Mouse (Mus musculus) heart, embryonic 16.5 days (tissue): ENCODE data around the gene Tspan9. TPM values are rescaled to one million over a fixed set of nuclear protein-coding genes. Genes with fewer than 3 reads are reported as not detected.
A peak's percentile ranks its signal among the peaks of the same experiment; 100 is the strongest.

ENCODE experiments used
- ATAC-seq: fragments of 200-750 bp; cut with Nextera tagmentation; replicated peaks from 2 replicates; pipeline ENCODE4 v1.8.0; 2017; ENCODE audit warnings: moderate number of reproducible peaks; ENCODE audit not compliant: insufficient read depth, low FRiP score; ENCODE audit errors: extremely low read depth
- H3K27ac ChIP-seq: fragments of 300-500 bp; sonication (generic); 2 replicates; pipeline ENCODE4 v1.5.1; 2014; ENCODE audit warnings: mild to moderate bottlenecking, low read length, control low read depth, moderate library complexity
- H3K27me3 ChIP-seq: fragments of 300-500 bp; sonication (generic); 2 replicates; pipeline ENCODE4 v1.6.1; 2014; ENCODE audit warnings: low read length, mixed read lengths; ENCODE audit not compliant: control insufficient read depth, insufficient read depth
- H3K36me3 ChIP-seq: fragments of 300-500 bp; sonication (generic); 2 replicates; pipeline ENCODE4 v1.6.1; 2014; ENCODE audit not compliant: control insufficient read depth, insufficient read depth
- H3K4me1 ChIP-seq: fragments of 300-500 bp; sonication (generic); 2 replicates; pipeline ENCODE4 v1.6.1; 2014; ENCODE audit warnings: low read length, mixed read lengths; ENCODE audit not compliant: control insufficient read depth, insufficient read depth
- H3K4me2 ChIP-seq: fragments of 300-500 bp; sonication (generic); 2 replicates; pipeline ENCODE4 v1.6.1; 2014; ENCODE audit warnings: low read depth, mild to moderate bottlenecking, control low read depth, low read length
- H3K4me3 ChIP-seq: fragments of 300-500 bp; sonication (generic); 2 replicates; pipeline ENCODE4 v1.5.1; 2014; ENCODE audit warnings: mild to moderate bottlenecking, control low read depth, low read length
- H3K9ac ChIP-seq: fragments of 300-500 bp; sonication (generic); 2 replicates; pipeline ENCODE4 v1.6.1; 2014; ENCODE audit warnings: low read length, control low read depth
- H3K9me3 ChIP-seq: fragments of 300-500 bp; sonication (generic); replicated peaks from 2 replicates; pipeline ENCODE4 v1.6.1; 2016; ENCODE audit warnings: low read length; ENCODE audit not compliant: control insufficient read depth
- WGBS: fragments of 180-500 bp; shearing (Covaris S2); extraction: QIAGEN DNeasy Blood & Tissue Kit; methylation state at CpG from one replicate; pipeline ENCODE4 v1.1.7; 2014; 5-methylcytosine and 5-hydroxymethylcytosine counted together
- polyA plus RNA-seq: library from polyadenylated mRNA; unstranded; fragments of >200 nt; fragmentation: Nextera tagmentation; extraction: Ambion mirVana; gene quantifications from 2 replicates; pipeline ENCODE4 v1.2.1, GENCODE M21; 2015

The Tspan9 gene
- polyA plus RNA-seq, 1 experiment from 2014 or later, result 138 TPM

- H3K9me3 ChIP-seq, result no peaks in the 10 kb centered on the region
- no peak overlapping the region for H3K9ac ChIP-seq
- H3K27me3 ChIP-seq, result no peaks in the 10 kb centered on the region
- no peak overlapping the region for H3K4me2 ChIP-seq
- 62% methylated on average over 6 of the region's 6 CpGs for WGBS
- no peaks in the 10 kb centered on the region for H3K36me3 ChIP-seq
- no peak overlapping the region for H3K27ac ChIP-seq
- no peak for ATAC-seq
- H3K4me1 ChIP-seq, result peaks cover 49% of the 10 kb centered on the region
- no peak overlapping the region for H3K4me3 ChIP-seq
Observed at GRCm38 (mm10) chr6:128043486-128043885, 99.9 kb downstream of the Tspan9 start.

- no peaks in the 10 kb centered on the region for H3K27me3 ChIP-seq
- H3K9ac ChIP-seq, result no peak overlapping the region
- H3K4me1 ChIP-seq, result peaks cover 57% of the 10 kb centered on the region
- H3K4me3 ChIP-seq, result no peak overlapping the region
- no peaks in the 10 kb centered on the region for H3K36me3 ChIP-seq
- ATAC-seq, result no peak
- H3K9me3 ChIP-seq, result no peaks in the 10 kb centered on the region
- no peak overlapping the region for H3K27ac ChIP-seq
- 49% methylated on average over 6 of the region's 6 CpGs for WGBS
- no peak overlapping the region for H3K4me2 ChIP-seq
Observed at GRCm38 (mm10) chr6:128041836-128042235, 101.6 kb downstream of the Tspan9 start.

- H3K36me3 ChIP-seq, result no peaks in the 10 kb centered on the region
- H3K4me1 ChIP-seq, result peaks cover 58% of the 10 kb centered on the region
- WGBS, result 80% methylated on average over 9 of the region's 9 CpGs
- no peaks in the 10 kb centered on the region for H3K27me3 ChIP-seq
- no peak overlapping the region for H3K4me3 ChIP-seq
- ATAC-seq, result no peak
- no peak overlapping the region for H3K9ac ChIP-seq
- no peak overlapping the region for H3K27ac ChIP-seq
- no peak overlapping the region for H3K4me2 ChIP-seq
- H3K9me3 ChIP-seq, result no peaks in the 10 kb centered on the region
Observed at GRCm38 (mm10) chr6:128039077-128039766, 104.2 kb downstream of the Tspan9 start.

- H3K27ac ChIP-seq, result no peak overlapping the region
- no peaks in the 10 kb centered on the region for H3K9me3 ChIP-seq
- H3K4me1 ChIP-seq, result peaks cover 57% of the 10 kb centered on the region
- H3K4me2 ChIP-seq, result no peak overlapping the region
- ATAC-seq, result no peak
- H3K4me3 ChIP-seq, result no peak overlapping the region
- no peaks in the 10 kb centered on the region for H3K36me3 ChIP-seq
- no peaks in the 10 kb centered on the region for H3K27me3 ChIP-seq
- 66% methylated on average over 6 of the region's 6 CpGs for WGBS
- H3K9ac ChIP-seq, result 0 out of 2 replicates have a peak overlapping the region, but pooled peaks have one; percentile 23
Observed at GRCm38 (mm10) chr6:128038568-128038967, 104.8 kb downstream of the Tspan9 start.

- 71% methylated on average over 9 of the region's 9 CpGs for WGBS
- Histone ChIP-seq H3K27ac (no peak overlapping the region), H3K9me3 (no peaks in the 10 kb centered on the region), H3K4me1 (peaks cover 55% of the 10 kb centered on the region), H3K4me3 (no peak overlapping the region), H3K4me2 (no peak overlapping the region), H3K9ac (0 out of 2 replicates have a peak overlapping the region, but pooled peaks have one; percentile 17), H3K27me3 (no peaks in the 10 kb centered on the region), H3K36me3 (no peaks in the 10 kb centered on the region)
- no peak for ATAC-seq
Observed at GRCm38 (mm10) chr6:128036597-128036996, 106.8 kb downstream of the Tspan9 start.

GRCm38 (mm10) chr6:128035930-128036309, 107.5 kb downstream of the Tspan9 start:
- H3K27me3 ChIP-seq, result no peaks in the 10 kb centered on the region
- peaks cover 59% of the 10 kb centered on the region for H3K4me1 ChIP-seq
- H3K4me2 ChIP-seq, result peak overlapping the region; percentile 95
- H3K9me3 ChIP-seq, result no peaks in the 10 kb centered on the region
- WGBS, result 3% methylated on average over 4 of the region's 4 CpGs
- no peaks in the 10 kb centered on the region for H3K36me3 ChIP-seq
- peak overlapping the region; percentile 70 for H3K4me3 ChIP-seq
- peak overlapping the region; percentile 96 for H3K27ac ChIP-seq
- peak overlapping the region; percentile 91 for H3K9ac ChIP-seq
- ATAC-seq, result no peak

- peak; percentile 25; the same call in 1 of the 2 replicates for ATAC-seq
- peak overlapping the region; percentile 91 for H3K9ac ChIP-seq
- no peaks in the 10 kb centered on the region for H3K9me3 ChIP-seq
- 2% methylated on average over 34 of the region's 36 CpGs for WGBS
- peaks cover 64% of the 10 kb centered on the region for H3K4me1 ChIP-seq
- peak overlapping the region; percentile 96 for H3K27ac ChIP-seq
- H3K4me3 ChIP-seq, result peak overlapping the region; percentile 70
- H3K4me2 ChIP-seq, result peak overlapping the region; percentile 95
- no peaks in the 10 kb centered on the region for H3K27me3 ChIP-seq
- no peaks in the 10 kb centered on the region for H3K36me3 ChIP-seq
Observed at GRCm38 (mm10) chr6:128035250-128035929, 108.0 kb downstream of the Tspan9 start.

- Histone ChIP-seq H3K9me3 (no peaks in the 10 kb centered on the region), H3K4me1 (peaks cover 72% of the 10 kb centered on the region), H3K27me3 (no peaks in the 10 kb centered on the region), H3K4me2 (peak overlapping the region; percentile 95), H3K4me3 (peak overlapping the region; percentile 70), H3K27ac (peak overlapping the region; percentile 96), H3K9ac (peak overlapping the region; percentile 91), H3K36me3 (no peaks in the 10 kb centered on the region)
- peak; percentile 80 for ATAC-seq
- 2% methylated on average over 80 of the region's 80 CpGs for WGBS
Observed at GRCm38 (mm10) chr6:128034317-128035249, 108.8 kb downstream of the Tspan9 start.
